Mouse (Mus musculus) CH12.LX (cell line): ENCODE results near the gene Hoxd3. TPM values are rescaled to one million over a fixed set of nuclear protein-coding genes. Genes with fewer than 3 reads are reported as not detected.

ENCODE experiments used
- DNase-seq: peaks from one replicate; pipeline ENCODE4 v3.0.0-alpha.2; 2013; ENCODE audit errors: extremely low read depth
- H3K27ac ChIP-seq: 2 replicates; pipeline ENCODE4 v1.5.1; 2012; ENCODE audit warnings: low read depth, mild to moderate bottlenecking, control low read depth, moderate library complexity; ENCODE audit not compliant: insufficient read depth
- H3K27me3 ChIP-seq: replicated peaks from 2 replicates; pipeline ENCODE3; 2012; ENCODE audit warnings: inconsistent platforms
- H3K36me3 ChIP-seq, 2 experiments: replicated peaks in 1 of 2; 2 replicates each; pipeline versions ENCODE3 to v1.6.1; 2012; ENCODE audit warnings: inconsistent platforms in 1 of 2, low read length in 1 of 2, mild to moderate bottlenecking in 1 of 2, mixed read lengths in 1 of 2, moderate library complexity in 1 of 2; ENCODE audit not compliant: control insufficient read depth in 1 of 2, insufficient read depth in 1 of 2
- H3K4me1 ChIP-seq, 2 experiments: 2 replicates each; pipeline ENCODE4 v1.6.1; 2012; ENCODE audit warnings: inconsistent platforms in 1 of 2, moderate library complexity in 1 of 2; ENCODE audit not compliant: insufficient read depth in 2 of 2, control insufficient read depth in 1 of 2
- H3K4me2 ChIP-seq: 2 replicates; pipeline ENCODE4 v1.6.1; 2012; ENCODE audit warnings: low read depth, mild to moderate bottlenecking, control low read depth; ENCODE audit not compliant: poor library complexity, insufficient read depth, severe bottlenecking
- H3K4me3 ChIP-seq, 3 experiments: fragments of 150-350 bp in 1 of 3; sonication (generic) in 1 of 3; replicated peaks in 1 of 3; 2 replicates each; pipeline versions ENCODE3 to v1.5.1; 2011 to 2012; ENCODE audit warnings: low read depth in 2 of 3, low read length in 2 of 3, mild to moderate bottlenecking in 2 of 3, moderate library complexity in 2 of 3, control low read depth in 1 of 3, improper control_type of control experiment in 1 of 3, inconsistent platforms in 1 of 3, mixed read lengths in 1 of 3; ENCODE audit not compliant: poor library complexity in 1 of 3
- H3K79me2 ChIP-seq: replicated peaks from 2 replicates; pipeline ENCODE4 v1.6.1; 2012; ENCODE audit warnings: mild to moderate bottlenecking, moderate library complexity; ENCODE audit not compliant: control insufficient read depth, poor library complexity, insufficient read depth, severe bottlenecking; ENCODE audit errors: extremely low read depth
- H3K9ac ChIP-seq: 2 replicates; pipeline ENCODE4 v1.6.1; 2012; ENCODE audit warnings: low read depth, mild to moderate bottlenecking, control low read depth, moderate library complexity; ENCODE audit not compliant: insufficient read depth
- H3K9me3 ChIP-seq: replicated peaks from 2 replicates; pipeline ENCODE3; 2012; ENCODE audit warnings: low read length, inconsistent platforms, mixed read lengths
- BHLHE40 ChIP-seq: IDR thresholded peaks from 2 replicates; pipeline ENCODE4 v1.6.1; 2011; ENCODE audit warnings: mild to moderate bottlenecking, low read depth, low read length, improper control_type of control experiment
- CHD2 ChIP-seq: IDR thresholded peaks from 2 replicates; pipeline ENCODE4 v1.6.1; 2011; ENCODE audit warnings: low read length, improper control_type of control experiment
- ELF1 ChIP-seq: IDR thresholded peaks from 2 replicates; pipeline ENCODE4 v1.6.1; 2014; ENCODE audit warnings: low read depth, mild to moderate bottlenecking, inconsistent platforms, low read length, improper control_type of control experiment
- EP300 ChIP-seq: IDR thresholded peaks from 2 replicates; pipeline ENCODE4 v1.6.1; 2011; ENCODE audit warnings: low read length, improper control_type of control experiment
- ETS1 ChIP-seq: conservative IDR thresholded peaks from 2 replicates; pipeline ENCODE4 v1.6.1; 2012; ENCODE audit warnings: low read depth, mild to moderate bottlenecking, inconsistent platforms, low read length, improper control_type of control experiment, moderate library complexity
- GABPA ChIP-seq: IDR thresholded peaks from 2 replicates; pipeline ENCODE4 v1.6.1; 2012; ENCODE audit warnings: low read depth, low read length, improper control_type of control experiment, inconsistent platforms; ENCODE audit not compliant: insufficient replicate concordance
- JUND ChIP-seq: conservative IDR thresholded peaks from 2 replicates; pipeline ENCODE4 v1.6.1; 2011; ENCODE audit warnings: low read depth, low read length, improper control_type of control experiment
- MAFK ChIP-seq: IDR thresholded peaks from 2 replicates; pipeline ENCODE4 v1.6.1; 2011; ENCODE audit warnings: low read length, improper control_type of control experiment; ENCODE audit not compliant: insufficient replicate concordance
- MAZ ChIP-seq: IDR thresholded peaks from 2 replicates; pipeline ENCODE4 v1.6.1; 2012; ENCODE audit warnings: low read depth, mild to moderate bottlenecking, inconsistent platforms, low read length, improper control_type of control experiment, moderate library complexity
- MXI1 ChIP-seq: IDR thresholded peaks from 2 replicates; pipeline ENCODE4 v1.6.1; 2011; ENCODE audit warnings: mild to moderate bottlenecking, low read depth, low read length, improper control_type of control experiment
- NRF1 ChIP-seq: IDR thresholded peaks from 2 replicates; pipeline ENCODE4 v1.6.1; 2014; ENCODE audit warnings: low read depth, mild to moderate bottlenecking, inconsistent platforms, low read length, improper control_type of control experiment, moderate library complexity
- PAX5 ChIP-seq: IDR thresholded peaks from 2 replicates; pipeline ENCODE4 v1.6.1; 2012; ENCODE audit warnings: low read length, inconsistent platforms, mixed read lengths
- POLR2A ChIP-seq: IDR thresholded peaks from 2 replicates; pipeline ENCODE4 v1.6.1; 2011; ENCODE audit warnings: low read depth, mild to moderate bottlenecking, improper control_type of control experiment, low read length
- POLR2AphosphoS2 ChIP-seq: IDR thresholded peaks from 2 replicates; pipeline ENCODE4 v1.6.1; 2011; ENCODE audit warnings: low read depth, low read length, improper control_type of control experiment
- RCOR1 ChIP-seq: conservative IDR thresholded peaks from 2 replicates; pipeline ENCODE4 v1.6.1; 2012; ENCODE audit warnings: low read depth, mild to moderate bottlenecking, inconsistent platforms, low read length, improper control_type of control experiment
- TBP ChIP-seq: conservative IDR thresholded peaks from 2 replicates; pipeline ENCODE4 v1.6.1; 2011; ENCODE audit warnings: low read depth, low read length, improper control_type of control experiment
- UBTF ChIP-seq: IDR thresholded peaks from 2 replicates; pipeline ENCODE4 v1.6.1; 2012; ENCODE audit warnings: low read depth, mild to moderate bottlenecking, inconsistent platforms, low read length, improper control_type of control experiment, moderate library complexity
- USF2 ChIP-seq: conservative IDR thresholded peaks from 2 replicates; pipeline ENCODE4 v1.6.1; 2011; ENCODE audit warnings: low read depth, low read length, improper control_type of control experiment
- dilution Hi-C: fragments of 300-500 bp; cut with MboI; formaldehyde crosslinking; loops from 2 replicates; pipeline ENCODE4 v1.14.3; 2020; ENCODE audit warnings: low sequenced_read_pairs; ENCODE audit not compliant: extremely low pct_unique_long_range_greater_than_20kb, extremely low pct_ligation_motif_present
- in situ Hi-C: fragments of 300-500 bp; cut with MboI; formaldehyde crosslinking; loops from 3 replicates; pipeline ENCODE4 v1.14.3; 2019; ENCODE audit warnings: low sequenced_read_pairs, low pct_ligation_motif_present, low pct_unique_long_range_greater_than_20kb, mixed read lengths
- polyA plus RNA-seq: library from polyadenylated mRNA; unstranded; fragments of >175 nt; gene quantifications from 2 replicates; pipeline ENCODE4 v1.2.1, GENCODE M21; 2012; ENCODE audit warnings: low read depth; ENCODE audit not compliant: insufficient read length
- total RNA-seq, 2 experiments: library from RNA; depleted of rRNA; stranded (reverse); fragments of 300-350 nt in 1 of 2; fragments of >200 nt in 1 of 2; gene quantifications; 2 replicates each; pipeline ENCODE4 v1.2.3; 2012 to 2014

Gene Hoxd3
- total and polyA plus RNA-seq, 3 experiments, result 0.12 to 1.1 TPM; not detected in 1

DNA sequence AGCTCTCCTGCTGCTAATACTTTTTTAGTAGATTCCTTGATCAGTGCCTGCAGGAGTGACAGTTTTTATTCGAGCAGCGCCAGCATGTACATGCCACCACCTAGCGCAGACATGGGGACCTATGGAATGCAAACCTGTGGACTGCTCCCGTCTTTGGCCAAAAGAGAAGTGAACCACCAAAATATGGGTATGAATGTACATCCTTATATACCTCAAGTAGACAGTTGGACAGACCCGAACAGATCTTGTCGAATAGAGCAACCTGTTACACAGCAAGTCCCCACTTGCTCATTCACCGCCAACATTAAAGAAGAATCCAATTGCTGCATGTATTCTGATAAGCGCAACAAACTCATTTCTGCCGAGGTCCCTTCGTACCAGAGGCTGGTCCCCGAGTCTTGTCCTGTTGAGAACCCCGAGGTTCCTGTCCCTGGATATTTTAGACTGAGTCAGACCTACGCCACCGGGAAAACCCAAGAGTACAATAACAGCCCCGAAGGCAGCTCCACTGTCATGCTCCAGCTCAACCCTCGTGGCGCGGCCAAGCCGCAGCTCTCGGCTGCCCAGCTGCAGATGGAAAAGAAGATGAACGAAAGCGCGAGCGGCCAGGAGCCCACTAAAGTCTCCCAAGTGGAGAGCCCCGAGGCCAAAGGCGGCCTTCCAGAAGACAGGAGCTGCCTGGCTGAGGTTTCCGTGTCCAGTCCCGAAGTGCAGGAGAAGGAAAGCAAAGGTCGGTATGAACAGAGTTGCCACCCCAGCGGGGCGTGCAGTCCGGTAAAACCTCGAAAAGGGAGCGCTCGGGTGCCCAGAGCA, 19.5 kb upstream of the Hoxd3 start:
- Histone ChIP-seq H3K36me3 (no peaks in the 10 kb centered on the region), H3K9me3 (peaks cover 15% of the 10 kb centered on the region), H3K4me3 (no peak overlapping the region), H3K79me2 (no peaks in the 10 kb centered on the region), H3K9ac (no peak overlapping the region), H3K27me3 (no peaks in the 10 kb centered on the region), H3K4me2 (no peak overlapping the region), H3K27ac (no peak overlapping the region), H3K4me1 (no peaks in the 10 kb centered on the region)
- in situ Hi-C loops (loop anchor here (10.0 to 25.0 kb wide), 2 partner anchors 453 to 620 kb away; no protein-coding TSS in a partner anchor), dilution Hi-C loops (no loop called here)
- TF ChIP-seq ELF1, result no peak
- TF ChIP-seq EP300, result no peak
- TF ChIP-seq NRF1, result no peak
- no peak for TF ChIP-seq USF2
- TF ChIP-seq POLR2AphosphoS2, result no peak
- TF ChIP-seq BHLHE40, result no peak
- no peak for TF ChIP-seq POLR2A
- no peak for TF ChIP-seq MXI1
- TF ChIP-seq MAZ, result no peak
- TF ChIP-seq JUND, result no peak
- TF ChIP-seq UBTF, result no peak
- TF ChIP-seq RCOR1, result no peak
- no peak for TF ChIP-seq TBP
- TF ChIP-seq MAFK, result no peak
- no peak for TF ChIP-seq ETS1
- no peak for TF ChIP-seq PAX5
- TF ChIP-seq CHD2, result no peak
- no peak for DNase-seq

GRCm38 (mm10) chr2:74692808-74693431, 18.8 kb upstream of the Hoxd3 start:
- dilution Hi-C loops, result no loop called here
- in situ Hi-C loops, result loop anchor here (10.0 to 25.0 kb wide), 2 partner anchors 452 to 619 kb away; no protein-coding TSS in a partner anchor
- Histone ChIP-seq H3K9ac (no peak overlapping the region), H3K27me3 (no peaks in the 10 kb centered on the region), H3K79me2 (no peaks in the 10 kb centered on the region), H3K9me3 (peaks cover 15% of the 10 kb centered on the region), H3K27ac (no peak overlapping the region), H3K36me3 (no peaks in the 10 kb centered on the region), H3K4me1 (no peaks in the 10 kb centered on the region), H3K4me2 (no peak overlapping the region), H3K4me3 (no peak overlapping the region)
- TF ChIP-seq GABPA (no peak), MAFK (no peak)
- no peak for DNase-seq
